Mouse (Mus musculus): ENCODE data around the gene Igflr1.

The Igflr1 gene

GRCm38 (mm10) chr7:30614454-30614853 is 49.2 kb downstream of the Igflr1 start:
- peak; percentile 25 for DNase-seq

- DNase-seq, result peak; percentile 25
These were observed 50.0 kb downstream of the Igflr1 start for GRCm38 (mm10) chr7:30615049-30615760.
